Mouse (Mus musculus) liver, embryonic 14.5 days (tissue): ENCODE results near the gene Dapk3. TPM values are rescaled to one million over a fixed set of nuclear protein-coding genes. Genes with fewer than 3 reads are reported as not detected.

Source experiments
- ATAC-seq: fragments of 200-750 bp; cut with Nextera tagmentation; 2 replicates; pipeline ENCODE4 v1.8.0; 2017; ENCODE audit warnings: moderate number of reproducible peaks, mild to moderate bottlenecking, moderate library complexity; ENCODE audit not compliant: insufficient read depth
- DNase-seq, 3 experiments: peaks; one replicate each; pipeline ENCODE4 v3.0.0-alpha.2; 2012 to 2013; ENCODE audit warnings: low read depth in 3 of 3, low spot score in 3 of 3
- H3K27ac ChIP-seq: fragments of 300-500 bp; sonication (generic); 2 replicates; pipeline ENCODE4 v1.5.1; 2014; ENCODE audit warnings: moderate library complexity, mild to moderate bottlenecking, control low read depth, inconsistent platforms
- H3K27me3 ChIP-seq: fragments of 300-500 bp; sonication (generic); 2 replicates; pipeline ENCODE4 v1.6.1; 2014; ENCODE audit warnings: mild to moderate bottlenecking, low read length, moderate library complexity; ENCODE audit not compliant: control insufficient read depth, insufficient read depth
- H3K36me3 ChIP-seq: fragments of 300-500 bp; sonication (generic); replicated peaks from 2 replicates; pipeline ENCODE4 v1.6.1; 2014; ENCODE audit warnings: low read depth; ENCODE audit not compliant: control insufficient read depth, insufficient read depth
- H3K4me1 ChIP-seq, 2 experiments: fragments of 200-500 bp in 1 of 2; fragments of 300-500 bp in 1 of 2; sonication (generic) in 1 of 2; replicated peaks; 2 replicates each; pipeline ENCODE4 v1.6.1; 2012 to 2014; ENCODE audit warnings: antibody characterized with exemption in 1 of 2, inconsistent platforms in 1 of 2, low read length in 1 of 2; ENCODE audit not compliant: control insufficient read depth in 2 of 2, insufficient read depth in 2 of 2
- H3K4me2 ChIP-seq: fragments of 300-500 bp; sonication (generic); 2 replicates; pipeline ENCODE4 v1.6.1; 2014; ENCODE audit warnings: low read depth, mild to moderate bottlenecking, control low read depth, moderate library complexity
- H3K4me3 ChIP-seq, 2 experiments: fragments of 200-500 bp in 1 of 2; fragments of 300-500 bp in 1 of 2; sonication (generic) in 1 of 2; 2 replicates each; pipeline ENCODE4 v1.5.1; 2012 to 2014; ENCODE audit warnings: low read depth in 2 of 2, low read length in 2 of 2, mild to moderate bottlenecking in 2 of 2, control low read depth in 1 of 2, inconsistent platforms in 1 of 2, moderate library complexity in 1 of 2; ENCODE audit not compliant: insufficient read depth in 1 of 2
- H3K9ac ChIP-seq: fragments of 300-500 bp; sonication (generic); replicated peaks from 2 replicates; pipeline ENCODE4 v1.6.1; 2014; ENCODE audit warnings: mild to moderate bottlenecking, control low read depth, moderate library complexity
- H3K9me3 ChIP-seq: fragments of 300-500 bp; sonication (generic); 2 replicates; pipeline ENCODE4 v1.6.1; 2016; ENCODE audit warnings: low read length, mixed read lengths; ENCODE audit not compliant: control insufficient read depth
- CTCF ChIP-seq: IDR thresholded peaks from 2 replicates; pipeline ENCODE4 v1.5.1; 2016; ENCODE audit warnings: antibody characterized with exemption, low read depth, control low read depth
- EP300 ChIP-seq: IDR thresholded peaks from 2 replicates; pipeline ENCODE4 v1.6.1; 2016; ENCODE audit warnings: antibody characterized with exemption, low read depth
- WGBS: fragments of 180-500 bp; shearing (Covaris S2); extraction: QIAGEN DNeasy Blood & Tissue Kit; methylation state at CpG from one replicate; pipeline ENCODE4 v1.1.7; 2014; ENCODE audit not compliant: insufficient replicate concordance; 5-methylcytosine and 5-hydroxymethylcytosine counted together
- polyA plus RNA-seq, 2 experiments: library from polyadenylated mRNA; depleted of rRNA in 1 of 2; stranded (reverse) in 1 of 2; unstranded in 1 of 2; fragments of >200 nt; fragmentation: Nextera tagmentation in 1 of 2; extraction: Ambion mirVana in 1 of 2; gene quantifications; 2 replicates each; pipeline versions ENCODE4 v1.2.1 to v1.2.3; 2012 to 2014

Dapk3 gene
- polyA plus RNA-seq, 2 experiments, result 13.0 to 17.6 TPM

- Histone ChIP-seq H3K27me3 (no peaks in the 10 kb centered on the region), H3K27ac (no peak overlapping the region), H3K4me3 (no peak overlapping the region), H3K9me3 (no peaks in the 10 kb centered on the region), H3K36me3 (peaks cover 63% of the 10 kb centered on the region), H3K9ac (no peak overlapping the region), H3K4me2 (no peak overlapping the region), H3K4me1 (peaks cover 32% of the 10 kb centered on the region in 2 experiments)
- 77% methylated on average over 7 of the region's 7 CpGs for WGBS
- ATAC-seq (no peak), DNase-seq (no peak)
- TF ChIP-seq CTCF, result peak; percentile 21; the same call in 1 of the 2 replicates
- TF ChIP-seq EP300, result no peak
Measured at GRCm38 (mm10) chr10:81143157-81143633, 39.6 kb upstream of the Dapk3 start.

GRCm38 (mm10) chr10:81143845-81144437 lies 38.9 kb upstream of the Dapk3 start:
- 93% methylated on average over 52 of the region's 52 CpGs for whole genome bisulfite sequencing
- Histone ChIP-seq H3K9me3 (no peaks in the 10 kb centered on the region), H3K27me3 (no peaks in the 10 kb centered on the region), H3K4me3 (no peak overlapping the region), H3K4me1 (peaks cover 29% of the 10 kb centered on the region in 2 experiments), H3K27ac (no peak overlapping the region), H3K9ac (no peak overlapping the region), H3K36me3 (peaks cover 70% of the 10 kb centered on the region), H3K4me2 (no peak overlapping the region)
- DNase-seq, result no peak
- ATAC-seq, result no peak
- no peak for TF ChIP-seq EP300
- TF ChIP-seq CTCF, result no peak

GRCm38 (mm10) chr10:81144667-81145066 lies 38.1 kb upstream of the Dapk3 start:
- Histone ChIP-seq H3K36me3 (peaks cover 78% of the 10 kb centered on the region), H3K4me1 (peaks cover 22 to 23% of the 10 kb centered on the region in 2 experiments), H3K4me3 (no peak overlapping the region), H3K27ac (no peak overlapping the region), H3K27me3 (no peaks in the 10 kb centered on the region), H3K4me2 (no peak overlapping the region), H3K9ac (no peak overlapping the region), H3K9me3 (no peaks in the 10 kb centered on the region)
- TF ChIP-seq EP300 (no peak), CTCF (no peak)
- DNase-seq (no peak), ATAC-seq (no peak)
- WGBS, result 87% methylated on average over 27 of the region's 27 CpGs

- no peak overlapping the region for H3K9ac ChIP-seq
- no peak for DNase-seq
- peaks cover 84% of the 10 kb centered on the region for H3K36me3 ChIP-seq
Measured at GRCm38 (mm10) chr10:81145307-81145706, 37.5 kb upstream of the Dapk3 start.

GRCm38 (mm10) chr10:81145778-81146177 lies 37.0 kb upstream of the Dapk3 start:
- TF ChIP-seq CTCF (no peak), EP300 (no peak)
- Histone ChIP-seq H3K27me3 (no peaks in the 10 kb centered on the region), H3K27ac (no peak overlapping the region), H3K9me3 (no peaks in the 10 kb centered on the region), H3K4me1 (peaks cover 11 to 12% of the 10 kb centered on the region in 2 experiments), H3K4me3 (no peak overlapping the region), H3K9ac (no peak overlapping the region), H3K4me2 (no peak overlapping the region), H3K36me3 (peaks cover 88% of the 10 kb centered on the region)
- DNase-seq, result no peak
- no peak for ATAC-seq
- WGBS, result 88% methylated on average over 7 of the region's 7 CpGs

More at GRCm38 (mm10) chr10:81145307-81145706, 37.5 kb upstream of the Dapk3 start:
- 91% methylated on average over 6 of the region's 6 CpGs for WGBS
- no peak overlapping the region for H3K4me3 ChIP-seq
- peaks cover 16 to 17% of the 10 kb centered on the region in 2 experiments for H3K4me1 ChIP-seq
- H3K27ac ChIP-seq, result no peak overlapping the region
- no peaks in the 10 kb centered on the region for H3K27me3 ChIP-seq
- H3K4me2 ChIP-seq, result no peak overlapping the region
- H3K9me3 ChIP-seq, result no peaks in the 10 kb centered on the region
- no peak for ATAC-seq
- TF ChIP-seq EP300 (no peak), CTCF (no peak)
